Mouse (Mus musculus): ENCODE measurements around the gene Gsta3. TPM values are rescaled to one million over a fixed set of nuclear protein-coding genes. Genes with fewer than 3 reads are reported as not detected.

The Gsta3 gene
- polyA plus RNA-seq, 1 experiment from 2014 or later, result 3.0 TPM

DNA sequence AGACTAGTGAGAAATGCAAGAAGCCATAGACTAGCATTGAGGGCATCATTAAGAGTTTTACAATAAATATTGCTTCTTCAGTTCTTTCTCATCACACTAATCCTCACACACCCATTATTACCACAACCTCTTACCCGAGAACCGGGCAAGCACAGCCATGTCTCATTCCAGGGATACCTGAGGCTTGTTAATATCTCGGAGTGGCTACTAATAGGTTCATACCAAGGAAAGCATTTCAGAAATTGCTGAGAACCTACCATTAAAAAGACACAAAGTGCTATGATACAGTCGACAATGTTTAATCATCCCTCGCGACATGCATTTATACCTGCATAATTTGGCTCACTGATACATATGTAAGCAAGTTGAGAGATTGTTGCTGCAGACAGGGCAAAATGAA is 5.0 kb upstream of the Gsta3 start:
- no peaks in the 10 kb centered on the region for H3K9me3 ChIP-seq
- no peak for ATAC-seq (ENCODE audit: insufficient number of reproducible peaks, insufficient read depth, low FRiP score, low TSS enrichment, low read depth)
- no peaks in the 10 kb centered on the region for H3K36me3 ChIP-seq
- H3K27ac ChIP-seq, result no peak overlapping the region
- no peak overlapping the region for H3K4me3 ChIP-seq
- no peak overlapping the region for H3K9ac ChIP-seq
- peaks cover 12% of the 10 kb centered on the region; the same call in 1 of the 2 replicates for H3K4me1 ChIP-seq
- WGBS, result 81% methylated on average over 6 of the region's 6 CpGs
- no peaks in the 10 kb centered on the region for H3K27me3 ChIP-seq
- no peak overlapping the region for H3K4me2 ChIP-seq

DNA sequence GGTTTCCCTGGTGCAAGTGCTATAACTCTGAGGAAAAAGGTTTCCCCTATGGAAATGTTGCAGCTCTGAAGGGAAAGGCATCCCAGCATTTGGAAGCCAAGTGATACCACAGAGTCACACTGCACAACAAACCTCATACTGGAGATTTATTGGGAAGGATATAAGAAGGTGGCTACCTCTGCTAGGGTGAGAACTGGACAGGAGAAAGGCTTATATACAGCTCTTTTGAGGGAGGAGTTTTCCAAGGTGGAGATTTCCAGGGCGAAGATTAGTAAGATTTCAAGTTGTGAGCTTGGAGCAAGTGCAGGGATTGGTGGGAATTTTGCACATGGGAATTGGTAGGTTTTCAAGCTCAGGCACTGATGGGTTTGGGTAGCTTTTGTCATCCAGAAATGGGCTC is 707 bp downstream of the Gsta3 start:
- no peaks in the 10 kb centered on the region for H3K9me3 ChIP-seq
- no peak overlapping the region for H3K4me3 ChIP-seq
- no peaks in the 10 kb centered on the region for H3K27me3 ChIP-seq
- no peak overlapping the region for H3K27ac ChIP-seq
- H3K4me1 ChIP-seq, result no peaks in the 10 kb centered on the region
- no peak overlapping the region for H3K4me2 ChIP-seq
- no peak overlapping the region for H3K9ac ChIP-seq
- WGBS, result 82% methylated on average over 1 of the region's 1 CpGs
- no peaks in the 10 kb centered on the region for H3K36me3 ChIP-seq
- ATAC-seq (ENCODE audit: insufficient number of reproducible peaks, insufficient read depth, low FRiP score, low TSS enrichment, low read depth), result no peak

DNA sequence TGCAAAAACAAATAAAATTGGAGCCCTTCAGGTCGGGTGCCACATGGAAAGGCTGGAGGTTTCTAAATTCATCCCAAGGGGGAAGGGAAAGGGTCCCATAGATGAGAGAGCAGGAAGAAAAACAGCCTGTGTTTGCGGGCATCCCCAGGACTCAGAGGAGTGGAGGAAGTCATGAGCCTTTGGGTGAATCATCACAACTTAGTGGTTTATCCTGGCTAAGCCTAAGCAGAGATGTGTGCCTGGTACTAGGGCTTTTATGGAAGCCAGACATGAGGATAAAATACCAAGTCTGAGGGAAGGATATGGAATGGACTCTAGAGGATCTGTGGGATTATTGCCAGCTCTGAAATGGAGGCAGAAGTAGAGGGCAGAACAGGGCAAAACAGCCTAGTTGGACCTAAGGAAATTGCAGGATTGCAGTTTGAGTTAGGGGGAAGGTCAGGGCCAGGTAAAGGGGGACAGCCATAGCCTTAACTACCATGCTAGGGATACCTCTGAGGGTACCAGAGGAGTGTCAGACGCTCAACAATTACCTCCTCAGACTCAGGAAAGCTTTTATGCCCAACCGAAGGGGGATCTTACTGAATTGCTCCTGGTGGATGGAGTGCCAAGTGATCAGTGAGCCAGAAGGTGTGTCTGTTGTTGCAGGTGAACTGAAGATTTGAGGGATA is 4.0 kb downstream of the Gsta3 start:
- no peak for ATAC-seq (ENCODE audit: insufficient number of reproducible peaks, insufficient read depth, low FRiP score, low TSS enrichment, low read depth)
- Histone ChIP-seq H3K36me3 (no peaks in the 10 kb centered on the region), H3K27me3 (no peaks in the 10 kb centered on the region), H3K9ac (no peak overlapping the region), H3K4me1 (no peaks in the 10 kb centered on the region), H3K4me3 (no peak overlapping the region), H3K4me2 (no peak overlapping the region), H3K9me3 (no peaks in the 10 kb centered on the region), H3K27ac (no peak overlapping the region)
- WGBS, result 66% methylated on average over 4 of the region's 4 CpGs

DNA sequence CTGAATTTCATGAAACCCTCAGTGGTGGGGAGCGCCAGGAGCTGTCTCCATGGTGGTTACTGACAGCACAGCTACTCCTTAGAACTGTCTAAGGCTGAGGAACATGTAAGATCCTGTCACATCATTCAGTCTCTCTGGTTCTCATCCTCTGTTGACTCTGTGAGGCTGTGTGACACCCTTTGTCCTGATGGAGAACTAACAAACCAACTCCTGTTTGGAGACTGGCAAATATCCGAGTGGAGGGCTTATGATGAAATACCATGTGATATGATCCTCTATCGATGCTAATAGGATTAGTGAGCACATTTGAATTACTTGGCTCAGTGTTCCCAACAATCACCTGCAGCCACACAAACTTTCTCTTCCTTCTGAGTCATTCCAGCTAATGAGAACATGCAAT is 5.7 kb downstream of the Gsta3 start:
- Histone ChIP-seq H3K27me3 (no peaks in the 10 kb centered on the region), H3K4me3 (no peak overlapping the region), H3K36me3 (no peaks in the 10 kb centered on the region), H3K9me3 (no peaks in the 10 kb centered on the region), H3K4me2 (no peak overlapping the region), H3K27ac (no peak overlapping the region), H3K4me1 (no peaks in the 10 kb centered on the region), H3K9ac (no peak overlapping the region)
- ATAC-seq (ENCODE audit: insufficient number of reproducible peaks, insufficient read depth, low FRiP score, low TSS enrichment, low read depth), result no peak
- WGBS, result 76% methylated on average over 3 of the region's 3 CpGs

DNA sequence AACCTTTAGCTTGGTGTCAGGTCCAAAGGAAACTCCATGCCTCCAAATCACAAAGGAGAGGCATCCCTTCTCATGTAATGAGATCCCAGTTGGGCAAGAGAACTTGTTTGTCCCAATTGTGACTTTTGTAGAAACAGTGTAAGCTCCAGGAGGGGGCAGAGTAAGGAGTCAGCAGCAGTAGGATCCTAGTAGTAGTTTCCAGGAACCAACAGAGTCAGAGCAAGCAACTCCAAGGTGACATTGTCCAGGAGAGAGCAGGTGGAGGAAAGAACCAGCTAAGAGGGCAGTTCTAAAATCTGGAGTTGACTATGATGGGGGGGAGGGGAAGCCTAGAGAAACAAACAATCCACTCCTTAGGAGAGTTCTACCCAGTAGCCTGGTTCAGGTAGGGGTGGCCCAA is 7.5 kb downstream of the Gsta3 start:
- peaks cover 5% of the 10 kb centered on the region; the same call in 1 of the 2 replicates for H3K4me1 ChIP-seq
- no peak for ATAC-seq (ENCODE audit: insufficient number of reproducible peaks, insufficient read depth, low FRiP score, low TSS enrichment, low read depth)
- H3K4me3 ChIP-seq, result no peak overlapping the region
- no peak overlapping the region for H3K4me2 ChIP-seq
- H3K9me3 ChIP-seq, result no peaks in the 10 kb centered on the region
- H3K36me3 ChIP-seq, result no peaks in the 10 kb centered on the region
- no peaks in the 10 kb centered on the region for H3K27me3 ChIP-seq
- H3K27ac ChIP-seq, result no peak overlapping the region
- no peak overlapping the region for H3K9ac ChIP-seq

DNA sequence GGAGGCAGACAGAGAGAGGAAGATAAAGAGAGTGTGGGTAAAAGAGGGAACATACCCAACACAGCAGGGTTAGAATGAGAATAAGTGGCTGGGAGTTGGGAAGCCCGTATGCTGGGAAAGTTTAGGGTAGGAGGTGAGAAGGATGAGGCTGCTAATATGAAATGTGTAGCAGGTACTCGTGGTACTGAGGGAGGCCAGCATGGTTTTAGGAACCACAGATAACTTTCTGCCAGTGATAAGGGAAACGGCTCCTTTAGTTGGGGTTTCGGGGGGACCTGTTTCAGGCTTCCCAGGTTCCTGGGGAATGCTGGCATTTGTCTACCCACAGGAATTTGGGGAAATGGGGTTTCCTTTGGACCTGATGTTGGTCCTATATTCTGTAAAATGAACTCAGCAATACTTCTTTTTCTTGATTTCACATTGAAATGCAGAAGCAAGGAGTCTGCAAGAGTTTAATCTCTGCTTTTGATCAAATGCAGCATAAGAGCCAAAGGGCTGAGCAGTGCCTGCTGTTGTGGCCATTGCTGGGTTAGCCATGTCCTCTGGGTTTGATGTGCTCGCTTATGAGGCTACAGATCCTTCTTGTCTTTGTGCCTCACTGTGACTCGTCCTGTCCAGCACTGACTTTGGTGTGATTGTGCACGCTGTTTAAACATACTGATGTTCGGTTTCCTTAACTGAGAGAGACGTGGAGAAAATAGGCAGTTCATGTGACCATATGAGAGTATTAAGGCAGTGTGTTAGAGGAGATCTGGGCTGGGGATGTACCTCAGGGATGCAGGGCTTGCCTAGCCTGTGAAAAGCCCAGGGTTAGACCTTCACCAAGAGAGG is 8.4 kb downstream of the Gsta3 start:
- 79% methylated on average over 9 of the region's 9 CpGs for WGBS
- H3K27ac ChIP-seq, result no peak overlapping the region
- ATAC-seq (ENCODE audit: insufficient number of reproducible peaks, insufficient read depth, low FRiP score, low TSS enrichment, low read depth), result no peak
- no peaks in the 10 kb centered on the region for H3K27me3 ChIP-seq
- H3K4me2 ChIP-seq, result no peak overlapping the region
- H3K4me1 ChIP-seq, result peaks cover 5% of the 10 kb centered on the region; the same call in 1 of the 2 replicates
- H3K4me3 ChIP-seq, result no peak overlapping the region
- H3K9me3 ChIP-seq, result no peaks in the 10 kb centered on the region
- no peak overlapping the region for H3K9ac ChIP-seq
- H3K36me3 ChIP-seq, result no peaks in the 10 kb centered on the region

DNA sequence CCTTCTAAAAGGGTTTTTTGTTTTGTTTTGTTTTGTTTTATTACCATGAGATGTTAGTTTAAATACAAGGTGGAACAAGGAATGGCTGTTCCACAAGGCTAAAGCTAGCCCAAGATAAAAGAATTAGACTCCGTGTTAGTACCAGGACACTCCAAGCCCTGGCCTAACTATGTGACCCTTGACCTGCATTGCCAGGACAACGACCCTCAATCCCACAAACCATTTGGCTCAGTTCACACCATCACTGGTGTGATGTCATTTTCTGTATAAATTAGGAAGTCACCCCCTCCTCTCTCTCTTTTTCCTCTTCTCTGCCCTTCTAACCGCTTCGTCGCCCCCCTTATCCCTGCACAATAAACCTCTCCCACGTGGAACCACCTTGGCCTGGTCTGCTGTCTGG is 11.3 kb downstream of the Gsta3 start:
- H3K36me3 ChIP-seq, result no peaks in the 10 kb centered on the region
- no peak for ATAC-seq (ENCODE audit: insufficient number of reproducible peaks, insufficient read depth, low FRiP score, low TSS enrichment, low read depth)
- no peak overlapping the region for H3K9ac ChIP-seq
- H3K9me3 ChIP-seq, result no peaks in the 10 kb centered on the region
- H3K27me3 ChIP-seq, result no peaks in the 10 kb centered on the region
- no peak overlapping the region for H3K4me2 ChIP-seq
- WGBS, result 73% methylated on average over 6 of the region's 6 CpGs
- H3K4me3 ChIP-seq, result no peak overlapping the region
- peaks cover 5% of the 10 kb centered on the region; the same call in 1 of the 2 replicates for H3K4me1 ChIP-seq
- H3K27ac ChIP-seq, result no peak overlapping the region

DNA sequence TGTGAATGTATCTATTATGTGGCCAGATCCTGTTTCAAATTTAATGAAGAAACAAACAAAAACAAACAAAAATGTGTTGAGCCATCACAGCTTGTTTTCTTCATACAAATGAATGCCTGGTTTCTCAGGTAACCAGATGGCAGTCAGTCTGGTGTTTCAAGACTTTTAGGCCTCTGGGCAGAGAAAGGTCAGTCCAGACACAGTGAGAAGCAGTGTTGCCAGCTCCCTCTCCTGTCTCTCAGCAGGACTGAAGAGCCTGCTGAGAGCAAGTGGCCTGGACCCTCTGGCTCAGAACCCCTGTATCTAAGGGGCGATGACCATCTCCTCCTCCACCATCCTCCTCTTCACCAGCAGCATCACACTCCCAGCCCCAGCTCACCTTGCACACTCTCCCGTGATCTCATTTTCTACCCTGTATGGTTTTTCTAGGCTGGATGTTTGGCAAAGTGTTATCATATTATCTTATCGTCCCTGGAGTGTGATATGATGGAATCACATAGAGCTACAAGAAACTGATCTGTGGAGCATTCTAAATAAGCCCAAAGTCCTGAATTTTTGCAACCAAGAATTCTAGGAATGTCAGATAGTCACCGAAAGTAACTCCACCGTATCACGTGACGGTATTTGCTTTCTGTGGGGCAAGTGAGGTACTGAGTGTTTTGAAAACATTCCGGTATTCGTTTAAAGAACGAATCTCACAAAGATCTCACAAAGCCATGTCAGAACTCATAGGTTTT is 12.3 kb downstream of the Gsta3 start:
- Histone ChIP-seq H3K27ac (no peak overlapping the region), H3K36me3 (no peaks in the 10 kb centered on the region), H3K4me3 (no peak overlapping the region), H3K9ac (no peak overlapping the region), H3K9me3 (no peaks in the 10 kb centered on the region), H3K4me2 (no peak overlapping the region), H3K4me1 (peaks cover 5% of the 10 kb centered on the region; the same call in 1 of the 2 replicates), H3K27me3 (no peaks in the 10 kb centered on the region)
- 64% methylated on average over 10 of the region's 10 CpGs for WGBS
- ATAC-seq (ENCODE audit: insufficient number of reproducible peaks, insufficient read depth, low FRiP score, low TSS enrichment, low read depth), result no peak

DNA sequence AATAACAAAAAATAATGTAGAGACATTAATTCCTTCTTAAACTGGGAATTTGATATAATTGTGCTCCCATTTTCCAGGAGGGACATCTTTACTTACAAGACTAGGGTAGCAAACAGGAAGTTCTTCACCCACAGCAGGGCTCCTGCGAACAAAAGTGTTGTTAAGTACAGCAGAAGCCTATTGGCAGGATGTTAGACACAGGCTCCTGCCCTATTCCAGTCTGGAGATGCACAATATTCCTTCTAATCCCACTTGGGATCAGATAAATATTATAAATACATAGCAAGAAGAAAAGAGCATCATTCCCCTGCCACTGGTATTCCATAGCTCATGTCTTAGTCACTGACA is 12.9 kb downstream of the Gsta3 start:
- H3K9ac ChIP-seq, result no peak overlapping the region
- no peak overlapping the region for H3K4me2 ChIP-seq
- no peaks in the 10 kb centered on the region for H3K9me3 ChIP-seq
- no peak for ATAC-seq (ENCODE audit: insufficient number of reproducible peaks, insufficient read depth, low FRiP score, low TSS enrichment, low read depth)
- H3K4me3 ChIP-seq, result no peak overlapping the region
- H3K36me3 ChIP-seq, result no peaks in the 10 kb centered on the region
- WGBS, result 79% methylated on average over 1 of the region's 1 CpGs
- H3K27ac ChIP-seq, result no peak overlapping the region
- peaks cover 5% of the 10 kb centered on the region; the same call in 1 of the 2 replicates for H3K4me1 ChIP-seq
- H3K27me3 ChIP-seq, result no peaks in the 10 kb centered on the region

DNA sequence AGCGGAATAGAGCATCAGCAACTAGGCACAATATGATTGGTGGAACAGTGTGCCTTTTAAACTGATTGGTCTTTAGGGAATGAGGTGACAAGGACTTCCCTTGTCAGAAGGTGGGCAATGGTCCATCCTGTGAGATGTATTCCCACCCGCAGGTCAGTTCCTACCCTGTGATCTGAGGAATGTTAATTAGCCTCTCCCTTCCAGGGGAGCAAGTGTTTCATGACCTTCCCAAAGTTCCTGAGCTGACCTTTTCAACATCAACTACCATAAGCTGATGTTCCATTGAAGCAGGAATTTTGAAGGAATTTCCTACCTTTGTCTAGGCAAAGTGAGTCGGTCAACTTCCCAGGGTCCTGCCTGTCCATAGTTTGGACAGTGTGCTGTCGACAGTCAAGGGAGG is 13.5 kb downstream of the Gsta3 start:
- no peak overlapping the region for H3K9ac ChIP-seq
- H3K9me3 ChIP-seq, result no peaks in the 10 kb centered on the region
- H3K27me3 ChIP-seq, result no peaks in the 10 kb centered on the region
- H3K4me2 ChIP-seq, result no peak overlapping the region
- H3K36me3 ChIP-seq, result no peaks in the 10 kb centered on the region
- H3K4me1 ChIP-seq, result peaks cover 5% of the 10 kb centered on the region; the same call in 1 of the 2 replicates
- H3K4me3 ChIP-seq, result no peak overlapping the region
- no peak for ATAC-seq (ENCODE audit: insufficient number of reproducible peaks, insufficient read depth, low FRiP score, low TSS enrichment, low read depth)
- H3K27ac ChIP-seq, result no peak overlapping the region
- 72% methylated on average over 4 of the region's 4 CpGs for WGBS

DNA sequence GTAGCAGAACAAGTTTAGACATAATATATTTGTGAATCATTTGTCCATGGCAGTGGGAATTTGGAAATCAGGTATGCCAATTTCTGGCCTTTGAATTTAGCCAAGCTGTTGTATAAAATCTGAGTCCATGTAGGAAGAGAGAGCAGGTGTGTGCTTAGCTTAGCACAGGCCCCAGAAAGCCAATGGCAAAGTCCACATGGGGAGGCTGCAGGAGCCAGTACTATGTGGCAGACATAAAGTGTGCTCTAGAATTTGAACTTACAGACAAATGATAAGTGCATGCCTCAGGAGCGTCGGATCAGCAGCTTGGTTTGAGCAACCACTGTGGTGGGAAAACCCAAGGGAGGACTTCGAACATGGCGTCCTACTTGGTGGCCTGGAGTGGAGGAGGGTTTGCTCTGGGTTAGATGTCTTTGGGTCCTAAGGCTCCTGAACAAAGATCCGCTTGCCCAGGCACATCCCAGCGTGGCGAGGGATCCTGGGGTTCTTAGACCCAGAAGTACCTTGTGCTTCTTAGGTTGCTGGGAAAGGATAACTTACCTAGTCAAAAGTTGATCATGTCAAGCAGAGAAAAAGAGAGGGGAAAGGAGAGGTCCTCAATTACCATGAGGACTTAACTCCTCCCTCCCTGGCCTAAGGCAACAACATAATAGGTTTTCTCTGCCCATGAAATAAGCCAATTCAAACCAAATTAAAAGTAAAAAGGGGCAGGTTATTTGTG is 15.4 kb downstream of the Gsta3 start:
- WGBS, result 80% methylated on average over 7 of the region's 7 CpGs
- Histone ChIP-seq H3K27me3 (no peaks in the 10 kb centered on the region), H3K9me3 (no peaks in the 10 kb centered on the region), H3K9ac (no peak overlapping the region), H3K27ac (no peak overlapping the region), H3K4me3 (no peak overlapping the region), H3K36me3 (no peaks in the 10 kb centered on the region), H3K4me2 (no peak overlapping the region), H3K4me1 (peaks cover 5% of the 10 kb centered on the region; the same call in 1 of the 2 replicates)
- no peak for ATAC-seq (ENCODE audit: insufficient number of reproducible peaks, insufficient read depth, low FRiP score, low TSS enrichment, low read depth)

Measured in embryonic facial prominence, embryonic 13.5 days (tissue).